Mouse (Mus musculus) mesoderm, embryonic 11.5 days (tissue): Measurements from ENCODE around the gene Mei1.

Experiments
- DNase-seq: peaks from one replicate; pipeline ENCODE4 v3.0.0-alpha.2; 2012; ENCODE audit warnings: low read depth, low spot score

Gene Mei1

DNA sequence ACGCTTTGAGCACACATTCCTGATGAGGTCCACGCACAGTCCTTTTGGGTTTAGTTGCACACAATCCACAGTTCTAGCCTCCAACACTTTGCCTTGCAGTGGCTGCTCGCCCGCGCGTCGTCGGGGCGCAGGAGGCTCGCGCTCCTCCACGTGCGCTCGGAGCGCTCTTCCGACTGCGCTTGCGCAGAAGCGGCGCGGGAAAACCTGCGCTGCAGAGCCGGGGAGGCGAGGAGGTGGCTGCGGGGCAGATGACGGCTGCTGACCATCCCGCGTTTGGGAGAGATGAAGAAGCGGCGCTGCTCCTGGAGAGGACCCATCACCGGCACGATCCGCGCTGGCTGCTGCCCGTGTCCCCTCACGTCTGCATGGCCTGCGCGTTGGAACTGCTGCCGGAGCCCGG lies at the start of gene Mei1:
Mei1 (plus strand) TSS at position 99 of the 400 bp plus-strand sequence.
- DNase-seq: peak; percentile 37

GRCm38 (mm10) chr15:82022535-82023088 lies 47.2 kb upstream of the Mei1 start:
- no peak for DNase-seq

GRCm38 (mm10) chr15:82023965-82024635 lies 45.7 kb upstream of the Mei1 start:
- DNase-seq: no peak

- DNase-seq: no peak
These were observed 42.5 kb upstream of the Mei1 start for GRCm38 (mm10) chr15:82027276-82027675.

GRCm38 (mm10) chr15:82027726-82028125 lies 42.1 kb upstream of the Mei1 start:
- DNase-seq: no peak

GRCm38 (mm10) chr15:82032386-82032785 lies 37.4 kb upstream of the Mei1 start:
- DNase-seq: no peak

DNA sequence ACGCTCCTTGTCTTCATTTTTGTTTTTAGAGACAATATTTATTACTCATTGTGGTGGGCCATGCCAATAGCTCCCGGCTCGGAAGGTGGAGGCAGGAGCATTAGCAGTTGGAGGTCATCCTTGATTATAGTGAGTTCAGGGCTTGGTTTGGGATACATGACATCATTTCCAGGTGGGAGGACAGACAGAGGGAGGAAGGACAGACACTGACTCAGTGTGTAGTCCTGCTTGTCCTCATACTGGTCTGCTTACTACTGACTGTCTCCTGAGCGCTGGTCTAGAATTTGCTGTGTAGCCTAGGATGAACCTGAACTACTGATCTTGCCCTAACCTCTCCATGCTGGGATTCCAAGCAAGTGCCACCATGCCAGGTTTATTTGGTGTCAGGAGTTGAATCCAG lies 36.0 kb upstream of the Mei1 start, which contains the start of gene Desi1:
Desi1 (minus strand) TSS at position 101 of the 400 bp plus-strand sequence.
- DNase-seq: no peak

DNA sequence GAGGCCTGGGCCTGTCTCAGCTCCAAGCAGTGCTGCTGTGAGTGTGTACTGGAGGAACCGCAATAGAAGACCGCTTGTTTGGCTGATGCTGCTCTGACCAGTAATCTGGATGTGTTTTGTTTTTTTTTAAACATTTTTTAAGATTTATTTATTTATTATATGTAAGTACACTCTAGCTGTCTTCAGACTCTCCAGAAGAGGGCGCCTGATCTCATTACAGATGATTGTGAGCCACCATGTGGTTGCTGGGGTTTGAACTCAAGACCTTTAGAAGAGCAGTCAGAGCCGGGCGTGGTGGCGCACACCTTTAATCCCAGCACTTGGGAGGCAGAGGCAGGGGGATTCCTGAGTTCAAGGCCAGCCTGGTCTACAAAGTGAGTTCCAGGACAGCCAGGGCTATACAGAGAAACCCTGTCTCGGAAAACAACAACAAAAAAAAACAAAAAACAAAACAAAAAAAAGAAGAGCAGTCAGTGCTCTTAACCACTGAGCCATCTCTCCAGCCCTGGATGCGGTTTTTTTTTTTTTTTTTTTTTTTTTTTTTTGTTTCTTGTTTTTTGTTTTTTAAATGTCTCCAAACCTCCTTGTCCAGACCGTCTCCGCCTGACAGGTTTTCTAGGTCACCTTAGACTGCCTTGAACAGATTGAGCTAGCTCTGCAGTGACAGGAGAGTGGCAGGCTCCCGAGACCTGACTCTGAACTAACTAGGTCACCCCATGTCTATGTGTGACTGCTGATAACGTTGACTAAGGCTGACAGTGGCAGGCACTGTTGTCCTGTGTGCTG lies 33.7 kb upstream of the Mei1 start:
- no peak for DNase-seq

DNA sequence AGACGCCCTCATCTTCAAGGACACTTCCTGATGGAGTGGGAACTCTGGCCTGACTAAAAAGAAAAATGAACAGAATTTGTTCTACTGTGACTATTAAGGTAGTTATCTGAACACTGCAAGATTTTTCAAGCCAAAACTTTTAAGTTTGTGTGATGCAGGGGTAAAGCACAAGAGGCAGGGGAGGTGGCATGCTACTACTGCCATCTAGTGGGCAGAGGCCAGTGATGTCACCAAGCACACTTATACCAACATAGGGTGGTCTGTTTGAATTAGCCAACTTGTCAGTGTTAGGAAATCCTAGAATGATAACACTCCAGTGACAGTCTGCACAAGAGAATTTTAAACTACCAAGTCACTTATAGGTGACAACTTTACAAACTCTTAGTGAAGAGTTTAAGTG lies 29.1 kb upstream of the Mei1 start:
- DNase-seq: peak; percentile 66

GRCm38 (mm10) chr15:82044166-82044784 lies 25.5 kb upstream of the Mei1 start:
- DNase-seq: no peak

DNA sequence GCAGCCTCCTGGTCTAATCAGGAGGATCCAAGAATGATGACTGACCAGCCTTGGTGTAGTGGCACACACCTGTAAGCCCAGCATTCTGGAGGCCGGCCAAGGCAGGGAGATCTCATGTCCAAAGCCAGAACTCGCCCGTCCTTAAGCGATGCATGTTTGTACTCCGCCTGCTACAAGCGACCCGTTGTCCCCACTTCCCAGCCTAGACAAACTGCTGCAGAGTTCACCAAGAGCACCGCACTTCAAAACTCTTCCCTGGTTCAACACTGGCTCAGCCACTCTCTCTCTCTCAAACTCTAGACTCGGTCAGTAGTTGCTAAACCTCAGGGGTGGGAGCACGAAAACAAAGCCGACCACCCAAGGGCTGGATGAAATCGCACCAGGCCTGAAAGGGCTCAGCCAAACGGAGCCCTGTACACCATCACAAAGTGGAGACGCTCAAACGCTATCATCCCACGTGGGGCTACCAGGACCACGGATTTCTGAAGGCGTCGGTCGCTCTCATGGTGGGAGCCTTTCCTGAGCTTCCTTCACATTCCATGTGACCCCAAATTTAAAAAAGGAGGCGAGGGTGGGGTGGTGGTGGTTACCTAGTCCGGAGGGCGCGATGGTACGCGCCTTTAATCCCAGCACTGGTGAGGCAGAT lies 23.4 kb upstream of the Mei1 start:
- no peak for DNase-seq

DNA sequence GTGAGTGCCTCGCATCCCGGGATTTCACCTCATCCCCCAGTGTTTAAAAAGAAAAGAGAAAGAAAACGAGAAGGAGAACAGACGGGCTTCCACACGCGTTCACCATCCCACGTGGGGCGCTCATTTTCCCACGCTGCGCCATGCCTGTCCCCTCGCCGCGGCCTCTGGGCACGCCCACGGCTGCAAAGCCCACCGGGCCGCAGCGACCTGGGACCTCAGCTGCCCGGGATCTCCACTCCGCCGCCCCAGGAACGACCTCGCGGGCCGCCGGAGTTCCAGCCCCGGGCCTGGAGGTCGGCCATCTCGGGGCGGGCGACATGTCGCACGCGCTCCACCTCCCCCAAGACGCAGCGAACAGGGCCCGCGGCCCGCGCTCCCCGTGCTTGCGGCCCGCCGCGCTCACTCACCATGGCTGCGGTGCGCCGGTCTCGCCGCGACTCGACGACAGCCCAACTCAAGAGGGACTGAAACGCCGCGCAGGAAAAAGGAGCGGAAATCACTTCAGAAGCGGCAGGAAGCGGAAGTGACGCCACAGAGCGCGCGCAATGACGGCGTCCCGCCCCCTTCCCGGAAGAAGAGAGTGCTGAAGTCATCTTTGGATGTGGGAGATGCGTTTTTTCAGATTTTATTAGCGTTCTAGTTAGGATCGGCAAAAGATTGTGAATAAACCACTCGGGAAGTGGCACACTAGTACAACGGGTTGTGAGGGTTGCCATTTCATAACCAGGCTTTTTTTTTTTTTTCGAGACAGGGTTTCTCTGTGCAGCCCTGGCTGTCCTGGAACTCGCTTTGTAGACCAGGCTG lies 22.5 kb upstream of the Mei1 start, which contains the start of gene Snu13:
Snu13 (minus strand) TSS at position 519 of the 804 bp plus-strand sequence.
- DNase-seq: peak; percentile 87

- DNase-seq: no peak
These were observed 17.3 kb upstream of the Mei1 start for GRCm38 (mm10) chr15:82052544-82052943.

DNA sequence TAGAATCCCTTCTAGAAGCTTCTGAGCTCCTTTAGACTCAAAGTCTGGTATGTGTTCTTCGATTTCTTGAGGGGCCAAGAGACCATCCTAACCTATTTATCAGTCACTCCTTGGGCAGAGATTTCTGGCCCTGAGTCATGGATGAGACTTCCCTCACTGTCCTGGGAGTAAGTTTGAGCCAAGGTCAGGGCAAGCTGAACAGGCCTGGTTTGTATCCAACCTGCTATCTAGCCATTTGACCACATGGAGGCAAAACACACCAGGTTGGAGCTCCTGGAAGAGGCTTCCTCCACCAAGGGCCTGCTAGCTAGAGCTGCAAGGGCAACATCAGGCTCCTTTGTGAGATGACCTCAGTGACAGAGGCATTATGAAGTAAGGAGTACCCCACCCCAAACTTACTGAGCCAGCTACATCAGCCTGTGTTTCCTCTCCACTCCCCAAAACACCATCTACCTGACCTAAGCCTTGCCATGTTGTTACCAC lies 11.0 kb upstream of the Mei1 start, which contains the start of gene 4930407I10Rik:
4930407I10Rik (plus strand) TSS at position 433 of the 483 bp plus-strand sequence.
- DNase-seq: no peak

DNA sequence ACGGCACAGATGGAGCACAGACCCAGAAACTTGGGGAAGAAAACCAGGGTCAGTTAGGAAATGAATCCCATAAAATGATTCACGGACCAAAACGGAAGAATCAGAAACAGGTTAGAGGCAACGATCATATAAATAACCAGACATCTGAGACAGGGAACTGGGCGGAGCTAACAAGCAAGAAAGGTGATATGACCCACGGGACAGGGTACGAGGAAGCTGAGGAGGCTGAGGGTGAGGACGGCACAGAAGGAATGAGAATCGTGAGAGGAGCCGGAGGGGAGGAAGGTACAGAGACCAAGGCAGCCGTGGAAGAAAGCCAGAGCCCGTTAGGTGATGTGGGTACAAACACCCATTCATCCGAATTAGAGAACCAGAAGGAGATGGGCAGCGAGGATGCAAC lies 5.9 kb upstream of the Mei1 start:
- DNase-seq: no peak

DNA sequence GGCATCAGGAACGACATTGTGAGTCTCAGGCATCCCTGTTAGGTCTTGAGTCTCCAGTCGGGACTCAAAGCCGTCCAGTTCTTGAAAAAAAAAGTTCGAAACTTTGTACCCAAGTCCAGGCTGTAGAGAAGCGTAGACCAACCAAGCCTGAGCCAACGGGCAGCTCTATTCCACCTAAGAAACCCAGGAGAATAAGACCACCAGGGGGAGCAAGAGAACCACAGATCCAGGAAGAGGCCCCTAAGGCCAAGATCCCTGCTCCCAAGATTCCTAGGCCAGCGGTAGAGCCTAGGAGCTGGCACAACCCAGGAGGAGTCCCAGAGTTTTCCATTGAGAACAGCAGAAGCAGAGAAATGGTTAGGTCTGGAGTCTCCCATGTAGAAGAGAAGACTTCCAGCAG lies 4.3 kb upstream of the Mei1 start:
- DNase-seq: peak; percentile 91

GRCm38 (mm10) chr15:82071816-82072469 lies 2.1 kb downstream of the Mei1 start:
- DNase-seq: no peak

DNA sequence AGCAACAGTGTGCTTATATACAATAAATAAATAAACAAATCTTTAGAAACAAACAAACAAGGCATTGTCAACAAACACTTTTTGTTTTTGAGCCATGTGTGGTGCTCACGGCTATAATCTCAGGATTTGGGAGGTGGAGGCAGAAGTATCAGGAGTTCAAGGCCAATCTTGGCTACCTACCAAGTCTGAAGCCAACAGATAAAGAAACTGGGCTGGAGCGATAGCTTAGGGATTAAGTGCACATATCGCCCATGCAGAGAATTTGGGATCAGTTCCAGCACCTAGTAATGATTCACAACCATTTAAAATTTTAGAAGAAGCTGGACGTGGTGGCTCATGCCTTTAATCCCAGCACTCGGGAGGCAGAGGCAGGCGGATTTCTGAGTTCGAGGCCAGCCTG lies 3.7 kb downstream of the Mei1 start:
- no peak for DNase-seq

DNA sequence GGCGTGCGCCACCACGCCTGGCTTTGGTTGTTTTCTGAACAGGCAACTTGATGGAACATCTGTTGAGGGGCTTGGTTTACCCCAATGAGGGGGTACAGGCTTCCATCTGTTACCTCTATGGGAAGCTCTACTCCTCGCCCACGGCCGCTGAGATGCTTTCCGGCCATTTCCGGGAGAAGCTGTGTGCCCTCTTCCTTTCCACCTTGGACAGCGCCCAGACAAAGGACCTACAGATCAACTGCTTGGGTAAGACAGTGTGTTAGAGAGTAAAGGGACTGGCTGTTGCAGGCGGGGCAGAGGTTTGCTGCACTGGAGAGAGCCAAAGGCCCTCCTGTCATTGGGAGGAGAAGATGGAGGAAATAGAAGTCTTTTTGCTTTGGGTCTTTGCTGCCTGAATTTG lies 10.1 kb downstream of the Mei1 start:
- DNase-seq: peak; percentile 39

- peak; percentile 10 for DNase-seq
These were observed 11.4 kb downstream of the Mei1 start for GRCm38 (mm10) chr15:82081161-82081560.
